Mouse (Mus musculus) heart, embryonic 11.5 days (tissue): ENCODE results near the gene Chrna4. TPM values are rescaled to one million over a fixed set of nuclear protein-coding genes. Genes with fewer than 3 reads are reported as not detected.

Experiments
- polyA plus RNA-seq: library from polyadenylated mRNA; unstranded; fragments of >200 nt; fragmentation: Nextera tagmentation; extraction: Ambion mirVana; gene quantifications from 2 replicates; pipeline ENCODE4 v1.2.1, GENCODE M21; 2014

The Chrna4 gene
- polyA plus RNA-seq, 1 experiment from 2014 or later = 0.70 TPM

Other genes starting within 250 kb of the Chrna4 start
- 39.8 and 43.6 TPM in 2 replicates for gene Ythdf1, start 122.6 kb downstream of the Chrna4 start, polyA plus RNA-seq
- gene Birc7, start 114.5 kb downstream of the Chrna4 start, polyA plus RNA-seq = 0.13 TPM in 1 of 2 replicates, not detected in the other
- 29.3 and 34.2 TPM in 2 replicates for gene Nkain4, start 88.8 kb downstream of the Chrna4 start, polyA plus RNA-seq
- 59.3 and 68.9 TPM in 2 replicates for gene Arfgap1, start 76.3 kb downstream of the Chrna4 start, polyA plus RNA-seq
- gene Col20a1, start 57.0 kb downstream of the Chrna4 start, polyA plus RNA-seq = 0.17 and 0.30 TPM in 2 replicates
- gene Kcnq2, start 91.8 kb upstream of the Chrna4 start, polyA plus RNA-seq = 0.17 and 0.30 TPM in 2 replicates
- gene Eef1a2, start 113.5 kb upstream of the Chrna4 start, polyA plus RNA-seq = 4.6 and 5.7 TPM in 2 replicates
- gene Ppdpf, start 143.7 kb upstream of the Chrna4 start, polyA plus RNA-seq = 187 and 214 TPM in 2 replicates
- gene Ptk6, start 159.2 kb upstream of the Chrna4 start, polyA plus RNA-seq = not detected in 2 replicates
- 0.29 TPM in 1 of 2 replicates, not detected in the other for gene Srms, start 169.6 kb upstream of the Chrna4 start, polyA plus RNA-seq
- gene Fndc11, start 176.5 kb upstream of the Chrna4 start, polyA plus RNA-seq = 0.13 TPM in 1 of 2 replicates, not detected in the other
- 1.2 and 1.3 TPM in 2 replicates for gene Helz2, start 198.5 kb upstream of the Chrna4 start, polyA plus RNA-seq
- 9.1 TPM in 2 replicates for gene Gmeb2, start 244.5 kb upstream of the Chrna4 start, polyA plus RNA-seq